Mouse (Mus musculus): ENCODE results near the gene Pip5kl1. TPM values are rescaled to one million over a fixed set of nuclear protein-coding genes. Genes with fewer than 3 reads are reported as not detected.

The Pip5kl1 gene
- total and polyA plus RNA-seq, 3 experiments: 0.10 to 0.29 TPM; not detected in 1

GRCm38 (mm10) chr2:32585149-32585714 is 10.6 kb downstream of the Pip5kl1 start:
- no peak for DNase-seq

GRCm38 (mm10) chr2:32586871-32587351 is 12.3 kb downstream of the Pip5kl1 start, which contains the start of gene St6galnac4:
St6galnac4 (plus strand) TSS chr2:32587095.
- DNase-seq: peak; percentile 94

- no peak for DNase-seq
Observed at GRCm38 (mm10) chr2:32587731-32588321, 13.2 kb downstream of the Pip5kl1 start.

GRCm38 (mm10) chr2:32589213-32589795 is 14.7 kb downstream of the Pip5kl1 start:
- DNase-seq: peak; percentile 69

GRCm38 (mm10) chr2:32590224-32590623 is 15.6 kb downstream of the Pip5kl1 start:
- DNase-seq: no peak

- no peak for DNase-seq
Observed at GRCm38 (mm10) chr2:32591249-32591648, 16.7 kb downstream of the Pip5kl1 start.

- peak; percentile 48 for DNase-seq
Observed at GRCm38 (mm10) chr2:32596725-32597124, 22.1 kb downstream of the Pip5kl1 start.

GRCm38 (mm10) chr2:32597248-32597647 is 22.7 kb downstream of the Pip5kl1 start:
- no peak for DNase-seq

GRCm38 (mm10) chr2:32597699-32598098 is 23.1 kb downstream of the Pip5kl1 start:
- no peak for DNase-seq

- DNase-seq: no peak
Observed at GRCm38 (mm10) chr2:32598506-32598905, 23.9 kb downstream of the Pip5kl1 start.

- DNase-seq: no peak
Observed at GRCm38 (mm10) chr2:32599409-32599808, 24.8 kb downstream of the Pip5kl1 start, which contains the start of gene St6galnac6. St6galnac6 (plus strand) TSS chr2:32599709.

- peak; percentile 50 for DNase-seq
Observed at GRCm38 (mm10) chr2:32601417-32602065, 26.9 kb downstream of the Pip5kl1 start.

- DNase-seq: peak; percentile 86
Observed at GRCm38 (mm10) chr2:32602600-32603054, 28.0 kb downstream of the Pip5kl1 start.

GRCm38 (mm10) chr2:32604631-32605030 is 30.0 kb downstream of the Pip5kl1 start:
- DNase-seq: no peak

- peak; percentile 92 for DNase-seq
Observed at GRCm38 (mm10) chr2:32606161-32607142, 31.9 kb downstream of the Pip5kl1 start.

GRCm38 (mm10) chr2:32607262-32607947 is 32.8 kb downstream of the Pip5kl1 start:
- peak; percentile 72 for DNase-seq

- DNase-seq: peak; percentile 93
Observed at GRCm38 (mm10) chr2:32608141-32608777, 33.7 kb downstream of the Pip5kl1 start.

- no peak for DNase-seq
Observed at GRCm38 (mm10) chr2:32608778-32609435, 34.3 kb downstream of the Pip5kl1 start.

- peak; percentile 64 for DNase-seq
Observed at GRCm38 (mm10) chr2:32610610-32611229, 36.1 kb downstream of the Pip5kl1 start.

All from adrenal gland, adult 2 months (tissue).